Mouse (Mus musculus) urinary bladder, postnatal 10 days (tissue): ENCODE results near the gene Adgrv1.
"Not testable (repeated sequence)": the region's sequence is repeated elsewhere in the genome, so short reads cannot be mapped to it uniquely, and the experiment has no call there.

Experiments used
- DNase-seq: peaks from one replicate; pipeline ENCODE4 v3.0.0; 2022; ENCODE audit warnings: low spot score

Adgrv1 gene

DNA sequence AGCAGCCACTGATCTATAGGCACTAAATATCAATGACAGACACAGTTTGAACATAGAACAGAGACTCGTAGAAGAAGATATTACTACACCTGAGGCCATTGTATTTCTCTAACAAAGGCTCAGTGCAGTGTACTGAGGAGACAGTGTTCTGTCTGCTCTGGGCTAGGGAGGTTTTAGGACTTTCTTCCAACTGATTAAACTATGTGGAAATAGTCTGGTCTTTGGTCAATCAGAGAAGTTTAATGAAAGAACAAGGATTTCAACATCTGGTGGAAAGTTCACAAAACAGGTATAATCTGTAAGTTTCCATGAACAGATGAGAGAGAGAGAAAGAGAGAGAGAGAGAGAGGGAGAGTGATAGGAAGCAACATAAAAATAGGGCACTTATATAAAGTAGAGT is 297.7 kb downstream of the Adgrv1 start:
- no peak for DNase-seq

DNA sequence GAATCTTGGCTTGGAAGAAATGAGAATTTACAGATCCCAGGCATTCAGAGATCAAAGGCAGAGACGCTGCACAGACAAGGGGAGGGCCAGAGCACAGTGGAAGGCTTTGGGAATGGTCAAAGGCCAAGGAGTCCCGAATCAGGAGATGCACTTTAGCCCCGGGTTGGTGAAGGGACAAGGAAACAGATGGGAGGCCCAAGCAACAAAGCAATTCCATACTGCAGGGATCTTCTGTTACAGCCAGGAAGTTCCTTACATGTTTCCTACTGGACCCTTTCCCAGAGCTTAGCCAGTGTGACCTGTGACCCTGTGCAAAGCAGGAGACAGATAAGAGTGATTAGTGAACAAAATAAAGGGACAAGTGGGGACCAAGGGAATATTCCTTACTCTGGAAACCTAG is 300.9 kb downstream of the Adgrv1 start:
- DNase-seq, result no peak

DNA sequence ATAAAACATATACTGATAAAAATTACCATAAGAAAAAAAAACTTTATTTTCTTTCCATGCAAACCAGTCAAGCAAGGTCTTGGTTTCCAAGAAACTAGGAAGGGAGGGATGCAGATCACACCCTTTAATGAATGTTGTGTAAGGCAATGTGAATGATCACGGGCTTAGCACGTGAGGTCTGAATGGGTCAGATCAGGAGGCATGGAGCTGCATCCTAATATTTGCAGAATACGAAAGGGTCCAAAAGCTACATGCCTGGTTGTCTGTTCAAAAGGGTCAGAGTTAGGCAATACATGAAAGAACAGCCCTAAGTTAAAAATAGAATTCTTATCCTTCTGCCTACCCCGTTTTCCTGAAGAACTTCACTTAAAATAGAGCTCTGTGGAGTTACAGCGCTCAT is 303.2 kb downstream of the Adgrv1 start:
- DNase-seq, result no peak

DNA sequence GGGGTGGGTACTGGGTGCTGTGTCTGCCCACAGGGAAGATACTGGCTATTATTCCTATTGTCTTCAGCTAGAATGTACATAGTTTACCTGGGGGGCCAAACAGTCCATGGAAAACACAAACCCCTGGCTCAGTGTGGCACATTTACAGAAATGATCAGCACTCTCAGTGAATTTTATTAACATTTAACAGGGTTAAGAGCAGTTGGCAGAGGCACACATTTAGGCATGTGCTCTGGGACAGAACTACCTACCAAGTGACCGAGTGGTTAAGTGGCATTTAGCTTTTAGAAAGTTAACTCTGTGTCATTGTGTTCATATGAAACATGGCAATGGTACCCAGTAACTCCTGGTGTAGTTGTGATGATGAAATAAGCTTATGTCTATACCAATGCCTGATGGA is 304.8 kb downstream of the Adgrv1 start:
- no peak for DNase-seq

DNA sequence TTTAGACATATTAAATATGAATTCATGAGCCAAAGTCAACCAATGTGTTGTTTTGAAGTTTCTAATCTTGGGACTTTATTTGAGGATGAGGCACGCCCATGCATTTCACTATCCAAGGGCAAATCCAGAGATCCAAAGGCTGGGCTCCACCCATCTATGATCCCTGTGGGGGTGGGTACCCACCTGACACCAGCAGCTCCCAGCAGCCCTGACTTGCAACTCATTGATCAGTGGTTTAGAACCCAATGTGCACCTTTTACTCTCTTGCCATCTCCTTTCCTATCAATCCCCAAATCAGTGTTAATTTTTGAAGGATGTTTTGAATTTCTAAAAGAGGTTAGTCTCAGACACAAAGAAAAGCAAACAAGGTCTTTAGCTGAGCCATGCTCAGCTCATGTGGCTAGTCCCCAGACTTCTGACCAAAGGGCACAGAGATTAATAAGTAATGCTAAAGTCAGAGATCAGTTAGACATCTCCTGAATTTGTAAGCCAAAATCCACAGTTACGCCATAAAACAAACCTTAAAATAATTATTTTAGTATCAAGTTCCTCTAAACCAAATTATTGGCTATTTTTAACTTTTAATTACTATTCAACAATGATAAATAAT is 307.2 kb downstream of the Adgrv1 start:
- no peak for DNase-seq

DNA sequence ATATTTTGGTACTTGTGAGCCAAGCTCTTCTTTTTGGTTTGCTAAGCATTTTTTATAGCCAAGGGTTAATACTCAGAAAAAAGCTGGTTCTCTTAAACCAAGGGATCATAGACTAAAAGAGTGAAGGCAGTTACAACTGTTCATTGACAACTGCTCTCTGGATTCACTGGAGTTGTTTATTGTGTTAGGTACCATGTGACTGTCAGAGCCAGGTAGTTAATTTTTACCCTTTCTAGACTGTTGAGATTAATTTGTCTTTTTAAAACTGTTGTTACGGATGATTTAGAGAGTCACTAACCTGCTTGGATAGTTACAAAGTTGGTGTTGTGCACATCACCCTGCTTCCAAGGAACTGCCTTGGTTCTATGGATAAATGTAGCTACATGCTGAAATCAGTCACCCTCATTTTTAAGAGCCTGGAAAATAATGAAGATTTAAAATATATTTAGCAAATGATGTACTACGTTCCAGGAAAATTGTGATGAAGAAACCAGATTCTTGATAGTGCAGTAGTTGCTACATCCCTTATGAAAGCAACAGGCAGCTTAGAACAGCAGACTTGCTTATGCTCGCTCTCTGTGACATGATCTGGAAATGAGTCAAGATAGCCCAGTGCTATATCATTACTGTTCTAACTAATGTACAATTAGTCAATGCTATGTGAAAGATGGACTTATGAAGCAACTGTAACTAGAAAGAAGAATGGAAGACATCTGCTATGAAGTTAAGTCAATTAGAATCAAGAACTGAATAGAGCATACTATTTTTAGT is 309.2 kb downstream of the Adgrv1 start:
- DNase-seq, result no peak

DNA sequence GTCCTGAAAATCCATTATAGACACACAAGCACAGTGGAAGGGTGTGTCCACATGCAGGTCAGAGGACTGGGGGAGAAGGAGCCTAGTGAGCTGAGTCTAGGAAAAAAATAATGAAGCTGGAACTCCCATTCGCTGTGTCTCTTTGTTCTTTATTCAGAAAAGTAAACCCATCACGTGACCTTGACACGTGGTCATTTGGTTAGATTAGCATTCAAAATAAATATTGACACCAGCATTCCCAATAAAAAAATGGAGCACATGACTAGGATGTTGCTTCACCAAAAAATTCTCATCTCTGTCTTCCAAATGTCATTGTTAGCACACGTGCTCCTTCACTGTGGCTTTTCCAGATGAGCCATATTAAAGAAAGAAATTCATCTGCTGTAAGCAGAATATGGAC is 316.4 kb downstream of the Adgrv1 start:
- no peak for DNase-seq

DNA sequence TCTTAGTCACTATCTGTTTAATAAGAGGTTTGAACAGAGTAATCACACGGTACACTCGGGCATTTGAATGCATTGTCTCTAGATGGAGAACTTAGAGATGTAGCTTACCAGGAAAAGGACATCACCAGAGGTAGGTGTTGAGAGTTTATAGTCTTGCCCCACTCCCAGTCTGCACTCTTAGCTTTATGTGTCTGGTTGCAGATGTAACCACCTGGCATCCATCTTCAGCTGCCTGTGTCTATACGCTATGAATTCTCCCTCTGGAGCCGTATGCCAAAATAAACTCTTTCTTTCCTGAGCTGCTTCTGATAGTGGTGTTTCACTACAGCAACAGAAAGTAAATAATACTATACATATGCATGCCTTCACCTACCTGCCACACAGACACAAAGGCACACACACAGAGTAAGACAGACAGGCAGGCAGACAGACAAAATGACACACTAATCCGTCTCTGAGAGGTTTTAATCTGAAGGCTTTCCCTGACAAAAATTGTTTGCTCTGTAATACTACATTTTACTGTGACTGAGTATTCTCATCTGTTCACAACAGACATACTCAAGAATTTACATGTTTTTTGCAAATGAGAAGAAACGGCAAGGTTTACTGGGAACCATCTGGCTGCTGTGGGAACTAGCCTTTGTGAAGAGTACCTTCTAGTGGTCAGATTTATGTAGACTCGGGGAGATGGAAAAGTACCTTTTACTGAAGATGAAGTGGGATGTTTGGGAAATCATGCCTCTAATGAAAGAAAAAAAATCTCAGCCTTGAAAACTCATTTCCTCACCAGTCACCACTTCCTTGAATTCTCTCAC is 318.4 kb downstream of the Adgrv1 start:
- DNase-seq, result no peak

DNA sequence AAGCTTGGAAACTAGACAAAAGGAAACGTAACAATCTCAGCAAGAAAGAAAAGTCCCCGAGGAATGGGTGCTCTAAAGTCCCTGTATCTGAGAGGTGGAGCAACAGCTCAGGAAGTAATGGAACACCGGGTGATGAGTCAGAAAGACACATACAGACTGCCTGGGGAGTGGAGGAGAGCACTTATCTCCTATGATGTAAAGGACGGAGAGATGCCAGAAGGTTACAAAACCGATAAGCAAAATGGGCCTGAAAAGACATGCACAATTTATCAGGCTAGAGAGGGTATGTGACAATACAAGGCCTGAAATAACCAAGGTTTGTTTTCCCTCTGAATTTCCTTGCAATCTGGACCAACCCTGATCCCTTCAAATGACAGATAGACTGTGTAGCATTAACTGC is 320.8 kb downstream of the Adgrv1 start:
- DNase-seq, result no peak

DNA sequence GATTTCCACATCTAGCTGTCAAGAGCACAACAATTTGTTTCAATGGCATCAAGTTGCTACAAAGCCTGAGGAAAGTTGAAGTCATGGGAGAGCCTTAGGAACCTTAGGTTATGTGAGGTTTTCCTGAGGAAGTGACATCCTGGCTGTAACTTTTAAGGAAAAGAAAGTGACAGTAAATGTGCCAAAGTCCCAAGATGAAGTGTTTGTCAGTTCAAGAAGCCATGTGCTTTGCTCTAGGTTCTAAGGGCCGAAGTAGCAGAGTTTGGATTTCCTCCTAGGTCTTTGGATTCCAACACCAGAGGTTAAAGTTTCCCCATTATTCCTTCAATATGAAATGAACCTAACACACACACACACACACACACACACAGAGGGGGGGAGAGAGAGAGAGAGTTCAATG is 332.1 kb downstream of the Adgrv1 start:
- no peak for DNase-seq

DNA sequence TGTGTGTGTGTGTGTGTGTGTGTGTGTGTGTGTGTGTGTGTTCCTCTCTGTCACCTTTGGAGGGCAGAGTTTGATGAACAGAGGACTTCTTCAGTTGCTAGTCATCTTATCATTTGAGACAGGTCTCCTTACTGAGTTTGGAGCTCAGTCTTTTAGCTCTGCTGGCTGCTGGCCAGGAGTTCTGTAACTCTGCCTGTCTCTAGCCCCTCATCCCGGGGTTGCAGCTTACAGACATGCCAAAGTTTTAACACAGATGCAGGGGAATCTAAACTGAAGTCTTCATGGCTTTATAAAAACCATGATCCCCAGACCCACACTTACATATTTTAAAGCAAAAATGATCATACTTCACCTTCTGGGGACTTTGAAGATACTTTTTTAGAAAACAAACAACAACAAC is 338.8 kb downstream of the Adgrv1 start:
- no peak for DNase-seq

DNA sequence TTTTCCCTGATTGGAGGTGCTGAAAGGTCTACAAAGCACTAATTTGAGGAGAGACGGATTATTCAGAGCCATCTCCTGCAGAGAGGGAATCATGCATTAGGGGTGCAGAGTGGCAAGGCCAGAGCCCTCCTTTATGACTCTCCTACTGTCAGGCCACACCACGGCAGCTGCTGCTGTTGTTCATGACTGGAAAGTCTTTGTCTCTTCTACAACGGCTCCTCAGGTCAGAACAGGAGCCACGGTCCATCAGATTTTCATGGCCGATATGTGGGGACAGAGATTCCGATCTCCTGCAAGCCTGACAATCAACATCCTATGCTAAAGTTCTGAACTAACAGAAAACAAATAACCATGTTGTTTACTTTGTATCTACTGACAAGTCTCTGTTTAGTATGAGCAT is 350.8 kb downstream of the Adgrv1 start:
- no peak for DNase-seq

DNA sequence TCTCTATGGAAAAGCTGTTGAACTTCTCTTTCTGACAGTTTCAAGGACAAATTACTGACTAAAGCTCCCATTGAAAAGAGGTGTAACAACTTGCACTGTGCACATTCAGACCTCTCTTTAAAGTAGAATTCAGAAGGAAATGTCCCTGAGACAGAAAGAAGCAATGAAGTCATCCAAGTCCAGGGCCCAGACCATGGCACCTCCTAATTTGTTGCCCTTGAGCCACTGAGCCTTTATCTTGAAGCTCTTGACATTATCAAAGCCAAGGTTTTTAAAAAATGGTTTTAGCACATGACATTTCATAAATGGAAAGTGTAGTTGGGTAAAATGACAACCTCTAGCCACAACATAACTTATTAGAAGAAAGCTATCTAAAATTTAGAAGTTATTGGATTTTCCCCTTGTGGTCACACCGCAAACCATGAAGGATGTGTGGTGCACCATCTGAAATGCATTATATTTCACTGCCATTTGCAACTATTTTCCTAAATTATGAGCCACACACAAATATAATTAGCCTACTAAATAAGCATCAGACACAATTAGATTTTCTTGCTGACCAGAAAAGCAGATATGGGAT is 352.2 kb downstream of the Adgrv1 start:
- DNase-seq, result no peak

DNA sequence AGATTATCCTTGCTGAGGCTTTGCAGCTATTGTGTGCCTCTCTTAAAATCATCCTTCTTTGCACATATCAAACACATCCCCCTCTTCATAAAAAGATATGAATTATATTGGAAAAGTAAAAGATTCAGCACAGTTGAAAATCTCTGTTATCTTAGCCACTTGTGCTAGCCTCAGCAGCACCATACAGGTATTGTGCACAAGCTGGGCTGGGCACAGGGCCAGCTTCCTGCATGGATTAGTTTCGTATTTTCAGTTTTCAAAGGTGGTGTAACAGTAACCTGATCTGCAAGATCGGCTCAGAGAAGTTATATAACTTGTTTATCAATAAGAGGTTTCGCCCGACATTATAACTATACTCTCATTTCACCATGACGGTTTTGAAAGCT is 353.6 kb downstream of the Adgrv1 start:
- DNase-seq, result no peak

DNA sequence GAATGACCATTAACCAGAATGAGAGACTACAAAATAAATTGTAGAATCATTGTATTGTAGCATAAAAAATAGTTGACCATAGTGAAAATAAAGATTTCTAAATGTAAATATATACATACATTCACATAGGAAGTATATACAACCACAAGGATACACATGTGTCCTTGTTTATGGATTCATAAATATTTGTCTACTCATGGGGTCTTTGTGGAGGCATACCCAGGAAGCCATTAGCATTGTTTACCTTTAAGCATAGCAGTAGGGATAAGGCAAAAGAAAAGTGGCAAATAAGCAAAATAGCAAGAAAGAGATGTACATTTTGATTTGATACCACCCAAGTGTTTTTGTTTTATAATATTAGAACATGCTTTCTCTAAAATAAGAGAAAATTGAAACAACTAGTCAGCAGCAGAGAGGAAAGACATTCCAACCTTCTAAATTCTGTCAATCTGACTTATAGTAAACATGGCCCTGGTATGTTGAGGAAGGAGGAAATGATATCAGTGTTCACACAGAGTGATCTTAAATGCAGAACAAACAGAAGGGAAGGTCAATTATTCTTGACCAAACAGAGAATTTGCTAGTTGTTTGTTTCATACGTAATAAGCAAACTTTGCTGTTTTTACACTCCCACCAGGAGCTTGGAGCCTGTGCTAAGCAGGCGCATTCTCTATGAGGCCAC is 354.1 kb downstream of the Adgrv1 start:
- DNase-seq, result no peak

DNA sequence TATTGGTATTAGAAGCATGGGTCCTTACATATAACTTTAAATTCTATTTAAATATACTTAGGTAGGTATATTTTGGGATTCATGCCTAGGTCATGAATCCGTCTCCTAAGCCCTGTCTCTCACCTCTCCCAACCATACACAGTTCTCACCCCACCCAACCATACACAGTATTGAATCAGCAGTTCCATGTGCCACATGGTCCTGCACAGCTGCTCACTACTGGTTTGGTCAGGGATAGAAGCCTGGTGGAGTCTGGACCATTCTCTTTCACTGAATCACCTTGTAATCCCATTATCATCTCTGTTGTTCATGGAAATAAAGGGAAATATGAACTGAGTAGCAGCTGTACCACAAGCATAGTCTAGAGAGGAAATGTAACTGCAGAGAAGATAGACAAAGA is 359.1 kb downstream of the Adgrv1 start:
- DNase-seq, result no peak

DNA sequence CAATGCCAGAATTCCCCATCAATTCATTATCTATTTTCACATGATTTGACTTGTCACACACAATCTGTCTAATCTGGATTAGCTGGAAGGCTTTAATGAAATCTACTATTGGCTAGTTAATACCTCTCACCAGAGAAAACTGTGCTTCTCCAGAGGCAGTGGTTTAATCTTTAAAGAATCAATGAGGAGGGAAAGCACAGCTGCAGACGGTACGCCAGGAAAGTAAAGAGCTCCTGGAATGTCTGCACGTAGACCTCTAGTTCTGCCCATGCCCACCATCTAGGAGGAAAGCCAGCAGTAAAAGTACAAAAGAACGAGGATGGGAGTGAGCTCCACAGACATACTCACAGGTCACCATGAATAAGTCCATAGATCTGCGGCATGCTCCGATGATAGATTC is 362.6 kb downstream of the Adgrv1 start:
- no peak for DNase-seq

DNA sequence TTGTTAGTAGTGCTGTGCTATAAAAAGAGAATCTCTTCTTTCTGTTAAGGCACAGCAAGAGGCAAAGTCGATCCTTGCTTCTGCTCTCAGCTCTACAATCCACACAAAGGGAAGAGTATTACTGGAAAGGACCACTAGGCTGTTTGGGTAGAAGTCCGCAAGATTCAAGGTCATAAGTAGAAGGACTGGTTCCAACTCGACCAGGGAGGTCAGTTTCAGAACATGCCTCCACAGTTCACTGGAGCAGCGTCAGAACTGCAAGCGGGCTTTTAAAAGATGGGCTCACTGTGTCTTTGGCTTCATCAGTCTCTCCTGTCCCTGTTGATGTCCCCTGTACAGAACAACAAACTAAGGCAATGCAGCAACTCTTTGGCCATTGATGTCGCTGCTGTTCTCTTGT is 363.9 kb downstream of the Adgrv1 start:
- no peak for DNase-seq

DNA sequence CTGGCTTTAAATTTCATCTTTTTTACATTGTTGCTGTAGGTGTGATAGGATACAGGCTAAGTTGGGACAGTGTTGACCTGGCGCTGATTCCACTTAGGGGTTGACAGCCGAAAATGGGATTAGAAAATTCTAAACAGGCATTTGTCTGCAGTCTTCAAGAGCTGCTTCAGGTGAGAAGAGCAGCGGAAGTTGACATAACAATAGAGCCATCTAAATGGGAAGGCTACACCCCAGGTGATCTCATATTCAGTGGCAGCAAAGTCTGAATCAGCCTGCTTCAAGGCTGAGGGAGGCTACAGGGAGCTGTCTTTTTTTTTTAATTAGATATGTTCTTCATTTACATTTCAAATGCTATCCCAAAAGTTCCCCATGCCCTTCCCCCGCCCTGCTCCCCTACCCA is 365.5 kb downstream of the Adgrv1 start:
- DNase-seq, result not testable (repeated sequence)

DNA sequence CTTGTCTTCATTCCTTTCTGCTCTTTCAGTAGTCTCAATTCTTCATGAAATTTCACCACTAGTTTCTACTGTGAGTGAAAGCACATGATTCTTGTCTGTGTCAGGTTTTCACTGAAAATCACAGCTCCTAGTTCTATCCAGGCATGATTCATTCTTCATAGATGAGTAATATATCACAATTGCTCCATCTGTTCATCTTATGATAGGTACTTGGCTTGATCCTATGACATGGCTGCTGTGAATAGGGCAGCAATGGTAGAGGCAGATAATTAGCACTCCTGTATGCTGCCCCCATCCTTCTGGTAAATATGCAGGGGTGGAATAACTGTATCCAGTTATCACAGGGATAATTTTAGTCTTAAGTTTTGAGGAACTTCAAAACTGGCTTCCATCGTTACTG is 368.5 kb downstream of the Adgrv1 start:
- DNase-seq, result no peak

DNA sequence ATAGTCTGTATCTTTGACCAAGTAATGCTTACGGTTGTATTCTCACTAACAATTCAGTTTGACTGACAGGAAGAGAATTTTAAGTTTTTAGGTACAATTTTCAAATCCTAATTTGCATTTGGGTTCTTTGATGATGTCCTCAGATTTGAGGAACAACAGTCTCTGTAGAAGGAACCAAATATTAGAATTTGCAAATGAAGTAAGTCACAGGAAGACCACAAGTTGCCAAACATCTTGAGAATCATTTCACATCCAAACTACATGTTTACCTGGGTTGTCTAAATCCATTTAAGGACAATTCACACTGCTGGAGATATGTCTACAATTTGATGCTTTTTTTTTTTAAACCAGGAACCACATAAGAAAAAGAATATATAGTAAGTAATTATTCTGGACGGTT is 391.8 kb downstream of the Adgrv1 start:
- no peak for DNase-seq

DNA sequence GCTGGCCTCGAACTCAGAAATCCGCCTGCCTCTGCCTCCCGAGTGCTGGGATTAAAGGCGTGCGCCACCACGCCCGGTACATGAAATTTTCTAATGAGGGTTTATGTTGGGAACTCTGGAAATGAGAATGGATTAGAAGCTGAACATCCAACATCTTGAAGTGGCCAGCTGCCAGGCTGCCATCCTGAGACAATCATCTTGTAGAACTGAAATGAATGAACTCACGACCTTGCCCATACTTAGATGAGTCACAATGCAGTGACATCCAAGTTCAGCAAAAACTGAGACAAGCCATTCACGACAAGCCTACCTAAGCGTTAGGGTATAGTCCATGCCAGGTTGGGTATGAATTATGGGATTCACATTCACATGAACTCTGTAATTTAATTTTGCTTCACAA is 393.1 kb downstream of the Adgrv1 start:
- no peak for DNase-seq
